In genomic region chr15:101976023-101976422, GRCm38 (mm10) we compare ENCODE assay signal across 8 mouse cellular contexts. TPM values are rescaled to one million over a fixed set of nuclear protein-coding genes. Genes with fewer than 3 reads are reported as not detected.
DNase-seq lines count a peak whose midpoint lies in the region; ATAC-seq lines count a peak whose summit lies in the region.

No protein-coding gene starts in this region.

- peak overlapping the region; percentile 64 for H3K27ac ChIP-seq in heart, embryonic 10.5 days
- H3K27ac ChIP-seq in limb, embryonic 15.5 days = peak overlapping the region; percentile 89

- WGBS in heart, embryonic 10.5 days = 56% methylated on average over 5 of the region's 5 CpGs
- 12% methylated on average over 5 of the region's 5 CpGs for WGBS in limb, embryonic 15.5 days

- peak; percentile 69 for DNase-seq in testis, postnatal 10 days (ENCODE audit: low spot score)
- no peak for DNase-seq in testis, postnatal 14 days (ENCODE audit: low spot score)
- no peak for DNase-seq in heart, embryonic 10.5 days (ENCODE audit: low spot score)
- peak; percentile 79 for DNase-seq in skeletal muscle tissue, adult 2 months (ENCODE audit: low read depth, low spot score)
- DNase-seq in right cerebral cortex, postnatal 25 days = no peak
- DNase-seq in T-cell, adult 2 months (ENCODE audit: low spot score) = no peak
- DNase-seq in right cerebral cortex, adult 2 months (ENCODE audit: low spot score in 2 of 2) = no peak

- H3K4me3 ChIP-seq in heart, embryonic 10.5 days = no peak overlapping the region
- H3K4me3 ChIP-seq in limb, embryonic 15.5 days = no peak overlapping the region

- no peaks in the 10 kb centered on the region for H3K9me3 ChIP-seq in heart, embryonic 10.5 days
- H3K9me3 ChIP-seq in limb, embryonic 15.5 days = no peaks in the 10 kb centered on the region

- H3K36me3 ChIP-seq in heart, embryonic 10.5 days = no peaks in the 10 kb centered on the region
- no peaks in the 10 kb centered on the region for H3K36me3 ChIP-seq in limb, embryonic 15.5 days

- H3K27me3 ChIP-seq in heart, embryonic 10.5 days (ENCODE audit: insufficient read depth, poor library complexity, severe bottlenecking) = peaks cover 47% of the 10 kb centered on the region
- no peaks in the 10 kb centered on the region for H3K27me3 ChIP-seq in limb, embryonic 15.5 days

- H3K4me1 ChIP-seq in heart, embryonic 10.5 days = peaks cover 32% of the 10 kb centered on the region
- H3K4me1 ChIP-seq in limb, embryonic 15.5 days = peaks cover 57% of the 10 kb centered on the region

- no peak overlapping the region for H3K4me2 ChIP-seq in limb, embryonic 15.5 days

- no peak overlapping the region for H3K9ac ChIP-seq in limb, embryonic 15.5 days

- ATAC-seq in limb, embryonic 15.5 days (ENCODE audit: insufficient number of reproducible peaks, low FRiP score, low TSS enrichment, low read depth) = peak; percentile 30; the same call in 1 of the 2 replicates

RNA-seq across cellular contexts. Expression of gene Krt78, which starts 21.9 kb away (rescaled TPM):
- polyA plus RNA-seq in heart, embryonic 10.5 days (2016; fragmentation: Nextera tagmentation; extraction: Ambion mirVana) = not detected in 2 replicates
- polyA plus RNA-seq in limb, embryonic 15.5 days (2015; fragmentation: Nextera tagmentation; extraction: Ambion mirVana) = 13.3 and 15.6 TPM in 2 replicates

RNA-seq across cellular contexts. Expression of gene Krt8, which starts 28.3 kb away (rescaled TPM):
- 83.2 and 193 TPM in 2 replicates for polyA plus RNA-seq in heart, embryonic 10.5 days (2016; fragmentation: Nextera tagmentation; extraction: Ambion mirVana)
- 70.8 and 75.5 TPM in 2 replicates for polyA plus RNA-seq in limb, embryonic 15.5 days (2015; fragmentation: Nextera tagmentation; extraction: Ambion mirVana)

RNA-seq across cellular contexts. Expression of gene Krt79, which starts 35.9 kb away (rescaled TPM):
- 1.8 TPM in 2 replicates for polyA plus RNA-seq in heart, embryonic 10.5 days (2016; fragmentation: Nextera tagmentation; extraction: Ambion mirVana)
- polyA plus RNA-seq in limb, embryonic 15.5 days (2015; fragmentation: Nextera tagmentation; extraction: Ambion mirVana) = 1.2 and 1.3 TPM in 2 replicates

RNA-seq across cellular contexts. Expression of gene Krt4, which starts 51.5 kb away (rescaled TPM):
- polyA plus RNA-seq in heart, embryonic 10.5 days (2016; fragmentation: Nextera tagmentation; extraction: Ambion mirVana) = 0.09 TPM in 1 of 2 replicates, not detected in the other
- polyA plus RNA-seq in limb, embryonic 15.5 days (2015; fragmentation: Nextera tagmentation; extraction: Ambion mirVana) = 557 and 616 TPM in 2 replicates

RNA-seq across cellular contexts. Expression of gene Krt18, which starts 52.0 kb away (rescaled TPM):
- polyA plus RNA-seq in heart, embryonic 10.5 days (2016; fragmentation: Nextera tagmentation; extraction: Ambion mirVana) = 78.5 and 184 TPM in 2 replicates
- polyA plus RNA-seq in limb, embryonic 15.5 days (2015; fragmentation: Nextera tagmentation; extraction: Ambion mirVana) = 39.0 and 44.4 TPM in 2 replicates

Comparison
In these comparisons a context has a peak if more than half of its experiments do, and no peak if none do; other contexts are left out.
1. DNase-seq: peak in testis, postnatal 10 days (single experiment) and skeletal muscle tissue, adult 2 months (single experiment); none in testis, postnatal 14 days (single experiment), heart, embryonic 10.5 days (single experiment), right cerebral cortex, postnatal 25 days (single experiment), T-cell, adult 2 months (single experiment) and right cerebral cortex, adult 2 months (0 of 2).
2. RNA of gene Krt78, which starts 21.9 kb away (polyA plus RNA-seq): 13.3 to 15.6 TPM in limb, embryonic 15.5 days; not detected in heart, embryonic 10.5 days; every median in the first group is over 10 times any median in the second.